Mouse (Mus musculus) hindbrain, embryonic 16.5 days (tissue): ENCODE data around the gene Olfr150. TPM values are rescaled to one million over a fixed set of nuclear protein-coding genes. Genes with fewer than 3 reads are reported as not detected.
"Not testable (repeated sequence)": the region's sequence is repeated elsewhere in the genome, so short reads cannot be mapped to it uniquely, and the experiment has no call there.

Experiments
- ATAC-seq: fragments of 200-750 bp; cut with Nextera tagmentation; 2 replicates; pipeline ENCODE4 v1.8.0; 2017; ENCODE audit warnings: moderate TSS enrichment, moderate library complexity
- H3K27ac ChIP-seq: fragments of 300-500 bp; sonication (generic); 2 replicates; pipeline ENCODE4 v1.5.1; 2014; ENCODE audit warnings: low read depth, mild to moderate bottlenecking, control low read depth, low read length, moderate library complexity
- H3K27me3 ChIP-seq: fragments of 300-500 bp; sonication (generic); replicated peaks from 2 replicates; pipeline ENCODE4 v1.6.1; 2014; ENCODE audit warnings: low read length; ENCODE audit not compliant: control insufficient read depth, insufficient read depth
- H3K36me3 ChIP-seq: fragments of 300-500 bp; sonication (generic); 2 replicates; pipeline ENCODE4 v1.6.1; 2014; ENCODE audit warnings: mild to moderate bottlenecking, low read length, moderate library complexity, mixed read lengths; ENCODE audit not compliant: control insufficient read depth, insufficient read depth
- H3K4me1 ChIP-seq: fragments of 300-500 bp; sonication (generic); 2 replicates; pipeline ENCODE4 v1.6.1; 2014; ENCODE audit warnings: low read depth, low read length; ENCODE audit not compliant: control insufficient read depth, insufficient read depth
- H3K4me2 ChIP-seq: fragments of 300-500 bp; sonication (generic); 2 replicates; pipeline ENCODE4 v1.6.1; 2014; ENCODE audit warnings: mild to moderate bottlenecking, low read length, control low read depth, moderate library complexity
- H3K4me3 ChIP-seq: fragments of 300-500 bp; sonication (generic); 2 replicates; pipeline ENCODE4 v1.5.1; 2014; ENCODE audit warnings: mild to moderate bottlenecking, low read length, control low read depth, moderate library complexity
- H3K9ac ChIP-seq: fragments of 300-500 bp; sonication (generic); 2 replicates; pipeline ENCODE4 v1.6.1; 2014; ENCODE audit warnings: low read depth, mild to moderate bottlenecking, control low read depth, low read length, moderate library complexity
- H3K9me3 ChIP-seq: fragments of 300-500 bp; sonication (generic); 2 replicates; pipeline ENCODE4 v1.6.1; 2014; ENCODE audit warnings: mild to moderate bottlenecking, low read length, moderate library complexity; ENCODE audit not compliant: control insufficient read depth
- WGBS: fragments of 180-500 bp; shearing (Covaris S2); extraction: QIAGEN DNeasy Blood & Tissue Kit; methylation state at CpG from one replicate; pipeline ENCODE4 v1.1.7; 2014; 5-methylcytosine and 5-hydroxymethylcytosine counted together
- polyA plus RNA-seq: library from polyadenylated mRNA; unstranded; fragments of >200 nt; fragmentation: Nextera tagmentation; extraction: Ambion mirVana; gene quantifications from 2 replicates; pipeline ENCODE4 v1.2.1, GENCODE M21; 2015

Gene Olfr150
- polyA plus RNA-seq: not detected in 2 replicates

- Histone ChIP-seq H3K4me1 (no peaks in the 10 kb centered on the region), H3K27ac (no peak within 1 kb of the TSS), H3K4me2 (no peak within 1 kb of the TSS), H3K9ac (no peak within 1 kb of the TSS), H3K9me3 (no peaks in the 10 kb centered on the region), H3K4me3 (no peak within 1 kb of the TSS), H3K27me3 (no peaks in the 10 kb centered on the region), H3K36me3 (no peaks in the 10 kb centered on the region)
- no peak for ATAC-seq
Measured at GRCm38 (mm10) chr9:39730678-39731077, at the start of gene Olfr150. Olfr150 (plus strand) TSS chr9:39730978.

DNA sequence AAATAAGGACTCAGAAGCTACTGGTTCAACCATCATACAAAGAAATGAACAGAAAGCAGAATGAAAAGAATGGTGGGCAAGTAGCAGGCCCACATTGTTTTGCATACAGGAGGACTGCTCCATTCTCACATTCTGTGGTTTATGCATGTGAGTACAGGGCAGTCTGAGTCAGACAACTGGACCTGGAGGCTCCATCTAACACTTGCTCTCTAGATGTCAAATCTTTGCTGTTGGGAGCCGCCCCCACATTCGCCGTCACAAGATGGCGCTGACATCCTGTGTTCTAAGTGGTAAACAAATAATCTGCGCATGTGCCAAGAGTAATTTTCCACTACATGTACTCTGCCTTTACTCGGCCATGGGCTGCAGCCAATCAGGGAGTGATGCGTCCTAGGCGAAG lies 29.7 kb upstream of the Olfr150 start:
- H3K27me3 ChIP-seq, H3K36me3 ChIP-seq, H3K4me3 ChIP-seq, H3K4me1 ChIP-seq, ATAC-seq, H3K27ac ChIP-seq, H3K4me2 ChIP-seq, H3K9ac ChIP-seq, H3K9me3 ChIP-seq: not testable (repeated sequence)
- 72% methylated on average over 6 of the region's 8 CpGs for WGBS

DNA sequence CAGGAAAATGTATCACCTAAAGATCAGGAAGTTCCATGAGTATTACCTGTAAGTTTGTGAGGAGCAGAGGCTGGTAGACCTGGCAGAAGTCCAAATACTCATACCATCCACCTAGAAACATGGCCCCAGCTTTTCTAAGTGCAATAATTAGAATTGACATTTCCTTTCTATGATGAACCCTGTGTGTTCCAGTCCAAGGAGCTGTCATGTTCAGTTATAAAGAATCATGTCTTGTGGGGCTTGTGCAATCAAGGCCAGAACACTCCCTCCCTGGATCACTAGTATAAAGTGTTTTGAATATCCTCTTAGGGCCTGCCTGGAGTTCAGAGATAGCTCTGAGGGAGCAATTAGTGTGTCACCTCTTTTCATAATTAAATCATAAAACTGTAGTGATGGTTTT lies 23.8 kb upstream of the Olfr150 start, which contains the start of gene Olfr149:
Gene Olfr149, minus strand, starts transcription at position 101 of the 400 bp plus-strand sequence.
- H3K4me3 ChIP-seq: no peak within 1 kb of the TSS
- H3K4me2 ChIP-seq: no peak within 1 kb of the TSS
- H3K9ac ChIP-seq: no peak within 1 kb of the TSS
- H3K27ac ChIP-seq: no peak within 1 kb of the TSS
- no peaks in the 10 kb centered on the region for H3K4me1 ChIP-seq
- H3K27me3 ChIP-seq: no peaks in the 10 kb centered on the region
- H3K36me3 ChIP-seq: no peaks in the 10 kb centered on the region
- no peaks in the 10 kb centered on the region for H3K9me3 ChIP-seq
- no peak for ATAC-seq

- H3K4me3 ChIP-seq: no peak overlapping the region
- H3K27ac ChIP-seq: no peak overlapping the region
- no peaks in the 10 kb centered on the region for H3K36me3 ChIP-seq
- H3K9me3 ChIP-seq: no peaks in the 10 kb centered on the region
- no peak overlapping the region for H3K4me2 ChIP-seq
- no peaks in the 10 kb centered on the region for H3K4me1 ChIP-seq
- no peaks in the 10 kb centered on the region for H3K27me3 ChIP-seq
- H3K9ac ChIP-seq: no peak overlapping the region
- 73% methylated on average over 3 of the region's 3 CpGs for WGBS
- no peak for ATAC-seq
Measured at GRCm38 (mm10) chr9:39708958-39709357, 21.8 kb upstream of the Olfr150 start.

GRCm38 (mm10) chr9:39711053-39711452 lies 19.7 kb upstream of the Olfr150 start, which contains the start of gene Olfr965:
Olfr965 (plus strand) TSS chr9:39711353.
- Histone ChIP-seq H3K4me3 (no peak within 1 kb of the TSS), H3K27me3 (no peaks in the 10 kb centered on the region), H3K4me2 (no peak within 1 kb of the TSS), H3K27ac (no peak within 1 kb of the TSS), H3K36me3 (no peaks in the 10 kb centered on the region), H3K9ac (no peak within 1 kb of the TSS), H3K4me1 (no peaks in the 10 kb centered on the region), H3K9me3 (no peaks in the 10 kb centered on the region)
- ATAC-seq: no peak

DNA sequence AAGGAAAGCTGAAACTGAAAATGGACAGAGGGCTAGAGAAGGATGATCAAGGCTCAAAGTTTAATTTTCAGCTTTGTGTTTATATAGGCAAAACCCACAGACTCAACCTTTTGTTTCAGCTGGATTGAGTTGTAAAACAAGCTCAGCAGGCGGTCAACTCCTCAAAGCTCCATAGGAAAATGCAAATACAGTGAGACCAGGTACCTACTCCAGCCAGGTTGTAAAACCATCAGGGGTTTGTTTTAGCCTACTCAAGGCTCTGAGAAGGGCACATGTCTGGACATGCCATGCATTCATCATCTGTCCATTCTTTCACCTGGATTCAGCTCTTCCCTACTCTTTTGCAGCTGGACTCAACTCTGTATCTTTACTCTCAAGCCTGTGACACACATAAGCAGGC lies 10.0 kb downstream of the Olfr150 start:
- H3K27ac ChIP-seq: no peak overlapping the region
- H3K9ac ChIP-seq: no peak overlapping the region
- H3K27me3 ChIP-seq: no peaks in the 10 kb centered on the region
- H3K9me3 ChIP-seq: no peaks in the 10 kb centered on the region
- no peak overlapping the region for H3K4me2 ChIP-seq
- ATAC-seq: no peak
- H3K4me1 ChIP-seq: no peaks in the 10 kb centered on the region
- WGBS: 96% methylated on average over 1 of the region's 1 CpGs
- no peaks in the 10 kb centered on the region for H3K36me3 ChIP-seq
- H3K4me3 ChIP-seq: no peak overlapping the region

DNA sequence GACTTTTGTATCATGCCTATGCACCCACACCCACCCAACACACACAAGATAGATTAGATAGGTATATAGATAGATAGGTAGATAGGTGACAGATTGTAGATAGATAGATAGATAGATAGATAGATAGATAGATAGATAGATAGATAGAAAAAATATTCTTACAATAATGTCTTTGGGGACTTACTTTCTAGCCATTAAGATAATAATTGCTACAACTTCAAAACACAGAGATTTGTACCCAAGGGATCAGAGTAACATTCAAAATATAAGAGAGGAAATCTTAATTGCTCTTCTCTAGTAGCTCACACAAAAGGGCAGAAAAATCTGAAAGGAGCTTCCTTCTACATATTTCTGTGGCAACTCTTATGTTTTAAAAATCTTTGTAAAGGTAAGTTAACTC lies 15.2 kb downstream of the Olfr150 start, which contains the start of gene Olfr967:
Gene Olfr967, plus strand, starts transcription at position 301 of the 400 bp plus-strand sequence.
- Histone ChIP-seq H3K27me3 (no peaks in the 10 kb centered on the region), H3K4me1 (no peaks in the 10 kb centered on the region), H3K4me2 (no peak within 1 kb of the TSS), H3K9ac (no peak within 1 kb of the TSS), H3K4me3 (no peak within 1 kb of the TSS), H3K27ac (no peak within 1 kb of the TSS), H3K9me3 (no peaks in the 10 kb centered on the region), H3K36me3 (no peaks in the 10 kb centered on the region)
- no peak for ATAC-seq

GRCm38 (mm10) chr9:39746428-39746827 lies 15.7 kb downstream of the Olfr150 start:
- Histone ChIP-seq H3K4me1 (no peaks in the 10 kb centered on the region), H3K9me3 (no peaks in the 10 kb centered on the region), H3K36me3 (no peaks in the 10 kb centered on the region), H3K9ac (no peak overlapping the region), H3K4me3 (no peak overlapping the region), H3K27me3 (no peaks in the 10 kb centered on the region), H3K27ac (no peak overlapping the region), H3K4me2 (no peak overlapping the region)
- 89% methylated on average over 1 of the region's 1 CpGs for WGBS
- ATAC-seq: no peak

- H3K9ac ChIP-seq: no peak within 1 kb of the TSS
- no peaks in the 10 kb centered on the region for H3K9me3 ChIP-seq
- no peaks in the 10 kb centered on the region for H3K36me3 ChIP-seq
- no peaks in the 10 kb centered on the region for H3K27me3 ChIP-seq
- H3K27ac ChIP-seq: no peak within 1 kb of the TSS
- no peak within 1 kb of the TSS for H3K4me3 ChIP-seq
- ATAC-seq: no peak
- WGBS: 80% methylated on average over 1 of the region's 1 CpGs
- no peak within 1 kb of the TSS for H3K4me2 ChIP-seq
- no peaks in the 10 kb centered on the region for H3K4me1 ChIP-seq
Measured at GRCm38 (mm10) chr9:39783153-39783552, 52.4 kb downstream of the Olfr150 start, which contains the start of gene Olfr968. Olfr968 (minus strand) TSS chr9:39783253.
